Mouse (Mus musculus) ES-Bruce4 (cell line): Measurements from ENCODE around the gene Ankrd17.

Source experiments
- CTCF ChIP-seq: IDR thresholded peaks from one replicate; pipeline ENCODE4 v1.8.1; 2011; ENCODE audit warnings: low read depth, low read length
- EP300 ChIP-seq: IDR thresholded peaks from 2 replicates; pipeline ENCODE4 v1.6.1; 2011; ENCODE audit warnings: low read depth, low read length; ENCODE audit not compliant: insufficient read depth
- POLR2A ChIP-seq: IDR thresholded peaks from one replicate; pipeline ENCODE4 v1.8.1; 2011; ENCODE audit warnings: low read length; ENCODE audit not compliant: insufficient read depth

GRCm38 (mm10) chr5:90289887-90290286 lies 76.5 kb downstream of the Ankrd17 start:
- no peak for TF ChIP-seq CTCF
- no peak for TF ChIP-seq POLR2A
- TF ChIP-seq EP300: no peak
